Mouse (Mus musculus) embryonic fibroblast, embryonic 13.5 days (primary cell): ENCODE data around the gene Dpp6.

Experiments used
- CTCF ChIP-seq: IDR thresholded peaks from 2 replicates; pipeline ENCODE4 v1.5.1; 2011; ENCODE audit warnings: mild to moderate bottlenecking, control low read depth, low read length, moderate library complexity, borderline replicate concordance; ENCODE audit not compliant: insufficient read depth
- POLR2A ChIP-seq: IDR thresholded peaks from 2 replicates; pipeline ENCODE4 v1.6.1; 2011; ENCODE audit warnings: low read depth, mild to moderate bottlenecking, control low read depth, low read length, moderate library complexity

GRCm38 (mm10) chr5:27651879-27652814 lies 835.1 kb downstream of the Dpp6 start:
- TF ChIP-seq CTCF (no peak), POLR2A (no peak)
